Mouse (Mus musculus) fibroblast of lung, adult 2 months (primary cell): ENCODE data around the gene Lacc1.
"Not testable (repeated sequence)": the region's sequence is repeated elsewhere in the genome, so short reads cannot be mapped to it uniquely, and the experiment has no call there.

Source experiments
- DNase-seq: peaks from one replicate; pipeline ENCODE4 v3.0.0-alpha.2; 2011; ENCODE audit warnings: low read depth

Lacc1 gene

DNA sequence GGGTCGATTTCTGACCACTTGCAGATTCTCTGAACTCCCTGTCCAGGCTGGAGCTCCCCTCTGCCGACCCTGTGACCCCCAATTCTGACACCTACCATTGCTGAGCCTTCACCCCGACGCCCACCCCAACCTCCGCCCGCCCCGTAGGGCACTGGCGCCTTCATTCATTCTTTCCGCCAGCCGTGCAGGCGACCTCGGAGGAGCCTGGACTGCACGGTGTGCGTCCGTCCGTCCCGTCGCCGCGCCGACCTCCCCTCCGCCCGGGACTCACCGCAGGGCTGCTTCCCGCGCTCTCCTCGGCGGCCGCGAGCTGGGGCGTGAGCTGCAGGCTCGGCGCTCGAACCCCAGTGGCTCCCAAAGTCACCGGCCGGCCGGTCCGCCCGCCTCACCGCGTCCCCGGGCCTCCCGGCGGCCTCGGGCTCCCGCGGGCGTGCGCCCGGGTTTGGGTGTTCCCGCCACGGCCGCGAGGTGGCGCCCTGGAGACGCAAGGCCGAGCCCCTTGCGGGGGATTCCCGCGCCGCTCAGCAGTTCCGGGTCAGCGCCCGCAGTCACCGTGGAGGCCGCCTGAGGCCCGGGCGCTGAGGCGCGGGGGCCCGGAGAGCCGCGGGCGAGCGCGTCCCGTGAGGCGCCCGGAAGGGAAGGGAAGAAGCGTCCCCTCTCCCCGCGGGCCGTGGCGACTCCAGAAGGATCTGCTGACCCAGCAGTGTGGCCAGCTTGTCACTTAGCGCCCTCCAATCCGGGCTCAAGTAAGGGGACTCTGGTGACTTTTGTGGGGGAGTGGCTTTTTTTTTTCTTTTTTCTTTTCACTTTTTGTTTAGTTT is at the start of gene Lacc1, which contains the start of gene Ccdc122:
Gene Lacc1, minus strand, starts transcription at position 679 of the 821 bp plus-strand sequence.
Gene Ccdc122, plus strand, starts transcription at position 547 of the 821 bp plus-strand sequence.
- DNase-seq = no peak

DNA sequence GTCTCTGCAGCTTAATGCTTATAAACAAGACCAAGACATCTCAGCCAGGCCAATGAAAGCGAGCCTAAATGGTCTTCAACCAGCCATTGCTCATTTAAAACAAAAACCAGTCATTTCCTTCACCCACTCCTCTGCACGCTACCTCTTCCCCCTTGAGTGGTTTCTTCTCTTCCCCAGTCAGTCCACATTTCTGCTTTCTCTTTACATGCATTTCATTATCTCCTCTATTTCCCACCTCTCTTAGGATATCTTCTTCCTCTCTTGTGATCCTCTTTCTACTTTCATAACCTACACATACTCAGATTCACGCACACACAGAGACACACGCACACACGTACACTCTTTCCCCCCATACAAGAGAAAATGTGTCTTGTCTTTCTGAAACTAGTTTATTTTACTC is 44.5 kb upstream of the Lacc1 start:
- DNase-seq = no peak

DNA sequence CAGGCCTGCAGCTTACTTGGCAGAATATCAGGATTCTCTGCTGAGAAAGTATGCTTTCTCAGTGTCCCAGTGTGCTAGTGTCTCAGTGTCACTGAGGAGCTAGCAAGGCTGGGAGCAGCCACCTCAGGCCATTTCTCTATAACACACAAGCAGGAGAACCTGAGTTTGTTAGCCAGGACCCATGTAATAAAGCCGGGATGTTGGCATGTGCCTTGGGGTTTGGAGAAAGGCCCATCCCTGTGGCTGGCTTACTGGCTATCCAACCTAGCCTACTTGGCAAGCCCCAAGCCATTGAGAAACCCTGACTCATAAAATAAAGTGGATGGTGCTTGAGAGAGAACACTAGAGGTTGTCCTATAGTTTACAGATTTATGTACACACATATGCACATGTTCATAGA is 32.7 kb upstream of the Lacc1 start:
- DNase-seq = peak; percentile 94

DNA sequence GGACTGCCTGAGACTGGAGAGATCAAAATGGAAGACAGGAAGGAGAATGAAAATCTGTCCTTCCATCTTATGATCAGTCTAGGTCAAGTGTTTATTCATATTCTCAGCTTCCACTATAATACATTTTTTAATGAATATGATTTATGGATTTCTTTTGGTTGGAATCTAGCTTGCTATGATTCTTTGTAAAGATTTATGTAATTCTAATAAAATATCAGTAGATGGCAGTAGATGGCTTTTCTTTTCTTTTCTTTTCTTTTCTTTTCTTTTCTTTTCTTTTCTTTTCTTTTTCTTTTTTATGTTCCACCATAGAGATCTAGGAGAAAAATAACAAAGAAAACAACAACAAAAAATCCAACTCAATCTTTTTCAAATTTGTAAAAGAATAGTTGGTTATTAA is 16.6 kb upstream of the Lacc1 start:
- no peak for DNase-seq

DNA sequence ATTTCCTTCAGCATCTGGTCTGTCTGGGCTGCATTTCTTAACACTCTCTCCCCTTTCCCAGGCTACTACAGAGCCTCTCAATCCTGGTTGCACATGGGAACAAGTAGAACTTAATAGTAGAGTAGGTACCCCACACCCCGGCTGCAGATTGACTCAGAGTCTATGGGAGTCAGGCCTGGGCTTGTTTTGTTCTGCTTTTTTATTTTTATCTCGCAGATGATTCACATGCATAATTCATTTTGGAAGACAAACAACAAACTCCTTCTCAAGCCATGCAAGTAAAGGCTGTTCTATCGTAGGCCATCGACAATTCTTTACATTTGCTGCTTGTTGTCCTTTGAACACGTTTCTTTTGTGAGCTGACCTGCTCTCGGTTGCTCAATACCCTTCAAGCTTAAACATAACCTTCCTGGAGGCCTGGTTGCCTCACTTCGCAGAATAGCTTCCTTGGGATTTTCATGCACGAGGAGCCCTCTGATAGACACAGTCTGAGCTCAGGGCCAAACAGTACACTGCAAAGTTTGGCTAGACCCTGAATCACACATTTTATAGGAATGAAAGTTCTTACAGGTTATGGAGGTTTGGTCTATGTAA is 1.2 kb upstream of the Lacc1 start:
- peak; percentile 62 for DNase-seq

DNA sequence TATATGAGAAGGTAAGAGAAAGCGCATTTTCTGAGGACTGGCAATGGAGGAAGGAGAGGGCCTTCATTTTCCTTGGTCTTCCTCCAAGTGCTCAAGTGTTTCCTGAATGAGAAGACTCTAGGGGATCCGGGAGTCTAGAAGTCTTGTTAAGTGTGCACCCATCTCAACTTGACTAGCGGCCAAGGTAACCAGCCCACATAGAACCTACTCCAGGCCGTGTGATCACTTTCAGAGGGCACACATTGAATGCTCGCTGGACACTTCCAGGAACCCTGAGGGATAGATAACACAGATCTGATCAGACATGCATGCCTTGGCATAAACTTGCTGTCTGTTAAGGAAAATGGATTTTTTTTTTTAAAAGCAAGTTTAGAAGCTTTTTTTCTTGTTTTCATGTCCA is 626 bp upstream of the Lacc1 start:
- no peak for DNase-seq

DNA sequence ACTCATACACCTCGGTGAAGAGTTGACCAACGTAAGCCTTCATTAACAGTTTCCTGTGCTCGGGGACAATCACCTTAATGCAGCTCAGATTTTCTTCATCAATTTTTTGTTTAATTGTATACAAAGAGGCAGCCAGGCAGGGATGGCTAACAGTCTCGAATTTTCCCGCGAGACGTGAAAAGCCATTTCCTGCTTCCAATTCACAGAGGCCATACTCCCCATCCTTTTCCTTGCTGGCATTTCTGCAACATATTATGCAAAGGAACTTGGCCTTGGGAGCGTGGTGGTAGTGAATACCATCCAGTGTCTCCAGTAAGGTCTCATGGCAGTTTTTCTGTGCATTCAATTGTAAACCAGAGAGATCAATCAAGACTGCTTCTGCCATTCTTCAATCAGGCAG is 1.7 kb downstream of the Lacc1 start:
- DNase-seq = no peak

DNA sequence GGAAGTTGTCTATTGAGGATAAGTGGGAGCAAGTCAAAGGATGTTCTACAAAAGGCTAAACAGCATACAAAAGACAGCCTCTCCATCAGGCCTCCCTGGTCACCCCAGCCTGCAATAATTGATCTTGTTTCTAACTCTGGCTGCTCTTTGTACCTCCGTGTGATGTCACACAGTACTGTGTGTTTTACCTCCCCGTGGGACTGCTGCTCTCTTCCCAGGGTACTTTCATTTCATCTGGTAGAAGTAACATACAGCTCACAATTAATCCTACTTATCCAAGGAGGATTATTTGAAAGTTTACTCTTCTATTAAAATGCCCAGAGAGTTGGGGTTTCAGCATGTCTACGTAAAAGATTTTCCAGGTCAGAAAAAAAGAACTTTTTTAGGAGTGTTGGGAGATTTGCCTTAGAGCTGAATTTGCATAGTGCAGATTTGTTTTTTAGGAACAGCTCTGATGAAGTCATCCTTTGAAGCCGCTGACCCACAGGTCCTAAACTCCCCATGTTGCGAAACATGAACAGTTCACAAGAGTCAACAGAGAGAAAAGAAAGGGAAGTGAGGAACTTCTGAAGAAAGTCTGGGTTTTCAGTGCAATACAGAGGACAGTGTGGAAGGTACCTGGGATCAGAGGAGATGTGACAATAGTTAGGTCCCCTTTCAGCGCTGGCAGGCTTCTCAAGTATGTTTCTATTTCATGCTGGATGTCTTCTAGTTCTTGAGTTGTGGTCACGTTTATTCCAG is 2.4 kb downstream of the Lacc1 start:
- DNase-seq = no peak

DNA sequence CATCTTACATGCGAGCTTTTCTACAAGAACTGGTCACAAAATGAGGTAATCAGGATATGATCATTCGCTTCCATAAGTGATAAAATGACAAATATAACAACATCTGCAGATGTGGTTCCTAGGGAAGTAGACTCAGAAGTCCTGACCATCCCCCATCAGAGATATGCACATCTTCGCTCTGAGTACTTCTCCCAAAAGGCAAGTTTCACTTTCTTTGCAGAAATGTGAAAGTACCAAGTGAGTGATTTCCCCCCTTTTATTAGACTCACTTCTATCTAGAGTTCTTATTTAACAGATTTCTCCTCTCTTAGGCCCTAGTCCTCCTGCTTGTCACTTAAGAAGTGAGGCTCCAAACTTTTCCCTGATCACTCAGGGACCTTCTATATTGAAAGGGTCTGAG is 3.3 kb downstream of the Lacc1 start:
- no peak for DNase-seq

DNA sequence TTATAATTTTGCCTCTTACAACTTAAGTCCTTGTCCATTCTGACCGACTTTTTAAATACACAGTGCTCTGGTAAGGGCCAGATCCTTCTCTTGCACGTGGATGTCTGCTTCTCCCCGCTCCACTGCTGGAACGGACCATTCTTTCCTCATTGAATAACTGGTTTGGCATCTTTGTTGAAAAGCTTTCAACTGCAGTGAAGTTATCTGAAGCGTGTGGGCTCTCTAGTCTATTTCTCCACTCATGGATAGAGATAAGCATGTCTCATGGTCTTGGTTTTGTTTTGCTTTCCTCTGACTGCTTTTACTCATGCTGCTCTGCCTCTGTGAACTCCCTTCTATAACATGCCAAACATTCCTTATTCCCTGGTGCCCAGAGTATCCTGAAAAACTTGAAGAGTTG is 4.3 kb downstream of the Lacc1 start:
- DNase-seq = no peak

DNA sequence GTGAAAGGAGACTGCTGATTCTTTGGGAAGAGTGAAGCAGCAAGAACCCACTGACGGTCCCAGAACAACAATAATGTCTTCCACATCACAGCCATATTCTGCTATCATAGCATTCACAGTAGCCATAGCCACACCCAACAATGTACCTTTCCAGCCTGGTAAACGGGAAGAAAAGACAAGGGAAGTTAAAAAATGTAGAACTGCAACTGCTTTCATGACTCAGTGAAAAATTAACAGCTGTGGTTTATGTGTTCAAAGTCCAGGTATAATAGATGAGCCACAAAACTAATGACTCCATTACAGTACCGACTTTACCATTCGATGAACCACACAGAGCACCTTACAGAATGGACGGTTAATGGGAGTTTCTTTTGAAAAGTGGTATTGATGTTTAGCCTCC is 5.9 kb downstream of the Lacc1 start:
- DNase-seq = no peak

DNA sequence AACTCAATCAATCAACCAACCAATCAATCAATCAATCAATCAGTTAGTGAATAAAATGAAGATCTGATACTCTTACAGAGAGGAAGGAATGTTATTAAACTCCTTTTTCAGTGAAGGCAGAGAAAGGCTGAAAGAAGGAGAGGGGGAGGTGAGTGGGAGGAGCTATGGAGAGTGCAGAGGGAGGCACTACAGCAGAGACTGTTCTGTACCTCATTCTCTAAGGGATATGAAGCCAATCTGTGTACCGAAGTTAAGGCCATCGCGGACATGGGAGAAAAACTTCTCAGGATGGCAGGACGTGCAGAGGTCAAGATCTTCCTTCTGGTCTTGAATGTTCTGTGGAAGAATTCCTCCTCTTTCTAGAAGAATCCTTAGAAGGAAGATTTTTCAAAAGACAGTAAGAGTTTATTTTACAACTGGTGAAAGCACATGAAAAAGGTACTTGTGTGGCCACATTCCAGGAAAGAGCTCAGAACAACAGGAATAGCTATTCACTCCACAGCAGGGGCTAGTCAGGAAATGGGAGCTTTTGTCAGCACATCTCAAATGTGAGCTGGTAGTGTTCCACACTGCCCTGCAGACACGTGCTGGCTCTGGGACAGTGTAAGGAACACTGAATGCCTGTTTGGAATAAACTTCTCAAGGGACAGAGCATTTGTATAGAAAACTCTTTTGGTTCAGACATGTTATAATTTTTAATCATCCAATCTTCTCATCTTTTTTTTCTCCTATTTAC is 7.2 kb downstream of the Lacc1 start:
- no peak for DNase-seq

DNA sequence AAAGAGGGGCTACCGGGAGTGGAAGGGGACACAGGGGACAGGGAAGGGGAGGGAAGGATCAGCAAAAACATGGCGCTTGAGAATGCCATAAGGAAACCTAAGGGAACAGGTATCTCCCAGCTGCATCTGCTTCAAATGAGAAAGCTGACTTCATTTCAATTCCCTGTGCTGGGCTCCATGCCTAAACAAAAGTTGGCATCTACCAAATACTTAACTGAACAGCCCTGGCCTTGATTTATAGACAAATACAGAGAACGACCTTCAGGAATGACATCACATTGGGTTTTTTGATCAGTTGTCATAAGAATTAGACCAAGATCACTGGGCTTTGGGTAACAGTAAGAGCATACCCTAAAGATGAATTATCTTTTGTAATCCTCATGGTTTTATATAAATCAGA is 12.2 kb downstream of the Lacc1 start:
- DNase-seq = no peak

DNA sequence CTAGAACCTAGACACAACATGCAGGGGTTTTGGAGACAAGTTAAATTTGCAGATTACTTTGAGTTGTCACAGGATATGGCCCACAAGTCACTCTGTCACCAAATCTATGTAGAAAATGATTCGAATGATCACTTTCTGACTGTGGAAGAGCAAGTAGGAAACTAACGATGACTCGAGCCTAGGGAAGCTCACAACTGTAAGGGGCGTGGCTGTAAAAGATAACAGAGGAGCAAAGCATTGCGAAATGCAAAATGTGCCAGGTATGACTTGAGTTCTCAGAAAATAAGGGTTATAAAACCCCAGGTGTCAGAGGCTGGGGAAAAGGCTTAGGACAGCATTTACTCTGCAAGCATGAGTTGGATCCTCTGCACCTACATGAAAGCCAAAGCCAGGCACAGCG is 19.5 kb downstream of the Lacc1 start:
- no peak for DNase-seq

DNA sequence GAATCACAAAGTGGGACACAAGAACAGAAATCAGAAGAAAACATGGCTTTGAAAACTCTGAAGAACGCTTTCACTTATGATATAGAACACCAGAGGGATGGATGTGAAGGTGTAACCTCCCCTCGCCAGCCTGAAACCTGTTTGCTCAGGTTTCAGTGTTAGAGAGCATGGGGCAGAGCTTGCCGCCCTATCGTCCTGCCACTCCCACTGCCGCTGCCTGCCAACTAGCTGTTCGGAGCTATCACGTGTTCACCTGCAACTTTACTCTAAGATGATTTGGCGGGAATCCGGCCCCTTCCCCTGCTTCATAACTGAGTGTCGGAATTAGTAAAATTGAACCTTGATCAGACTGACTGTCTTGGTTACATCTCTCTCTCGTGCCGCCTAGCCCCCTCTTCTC is 19.9 kb downstream of the Lacc1 start:
- DNase-seq = not testable (repeated sequence)

DNA sequence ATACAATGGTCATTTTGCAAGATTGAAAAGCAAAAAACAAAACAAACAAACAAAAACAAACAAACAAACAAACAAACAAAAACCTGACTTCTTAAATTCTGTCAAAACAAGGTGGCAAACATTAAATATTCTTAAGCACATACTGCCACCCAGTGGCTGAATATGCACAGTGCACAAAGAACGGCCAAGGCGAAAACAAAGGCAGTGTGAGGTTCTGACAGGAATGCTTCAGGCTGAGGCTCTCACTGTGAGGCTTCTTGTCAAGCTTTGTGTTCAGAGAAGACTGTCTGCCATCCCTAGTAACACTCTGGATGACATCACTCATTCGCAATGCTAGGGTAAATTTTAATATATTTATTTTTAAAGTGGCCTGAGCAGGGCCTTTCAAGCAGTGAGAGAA is 24.9 kb downstream of the Lacc1 start:
- peak; percentile 23 for DNase-seq

DNA sequence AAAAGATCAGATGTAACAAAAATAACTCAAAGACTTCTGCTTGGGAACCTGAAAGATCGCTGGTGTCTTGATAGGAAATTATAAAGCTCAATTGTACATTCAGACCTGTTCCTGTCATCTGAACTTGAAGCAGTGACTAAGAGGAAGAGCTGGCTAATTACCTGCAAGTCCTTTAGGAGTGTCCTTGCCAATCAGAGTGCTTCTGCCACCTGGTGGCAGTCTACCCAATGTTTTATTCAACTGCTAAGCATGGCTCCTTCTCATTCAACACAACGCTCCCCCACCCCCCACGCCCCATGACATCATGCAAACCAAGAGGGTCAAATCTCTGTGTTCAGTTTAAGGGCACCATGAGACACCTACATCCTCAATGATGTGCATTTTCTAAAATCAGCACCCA is 28.5 kb downstream of the Lacc1 start:
- DNase-seq = peak; percentile 80

DNA sequence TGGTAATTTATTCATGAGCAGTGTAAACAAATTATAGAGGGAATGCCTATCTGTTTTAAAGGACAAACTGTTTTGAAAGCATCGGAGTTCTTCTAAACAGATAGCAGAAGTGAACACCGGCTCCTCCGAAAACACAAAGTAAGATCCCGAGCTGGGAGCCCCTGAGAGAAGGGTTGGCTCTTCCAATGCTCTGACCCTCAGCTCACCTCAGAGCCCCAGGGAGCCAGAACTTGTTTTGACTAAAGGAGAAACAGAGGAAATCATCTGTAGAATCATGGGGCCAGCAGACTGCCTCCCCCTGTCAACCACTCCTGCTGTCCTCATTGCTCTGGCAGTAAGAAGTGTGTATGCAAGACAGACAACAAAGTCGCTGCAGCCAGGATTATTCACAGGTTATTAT is 31.1 kb downstream of the Lacc1 start:
- DNase-seq = no peak

DNA sequence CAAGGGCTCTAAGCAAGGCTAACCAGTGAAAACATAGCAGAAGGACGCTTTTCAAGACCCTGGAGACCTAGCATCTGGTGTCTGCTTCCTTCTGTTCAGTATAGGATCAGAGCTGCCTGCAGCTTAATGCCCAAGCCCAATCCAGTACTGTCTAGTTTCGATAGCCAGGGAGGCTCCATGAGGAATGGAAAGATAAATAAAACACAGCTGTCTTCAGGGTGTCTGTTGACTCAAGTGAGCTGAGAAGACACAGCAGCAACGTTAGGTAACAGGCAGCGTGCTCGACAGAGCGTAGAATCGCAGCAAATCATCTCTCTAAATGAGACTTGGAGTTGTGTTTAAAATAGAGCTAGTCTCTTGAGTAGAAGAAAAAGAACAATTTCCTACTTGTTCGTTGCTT is 32.0 kb downstream of the Lacc1 start:
- no peak for DNase-seq

DNA sequence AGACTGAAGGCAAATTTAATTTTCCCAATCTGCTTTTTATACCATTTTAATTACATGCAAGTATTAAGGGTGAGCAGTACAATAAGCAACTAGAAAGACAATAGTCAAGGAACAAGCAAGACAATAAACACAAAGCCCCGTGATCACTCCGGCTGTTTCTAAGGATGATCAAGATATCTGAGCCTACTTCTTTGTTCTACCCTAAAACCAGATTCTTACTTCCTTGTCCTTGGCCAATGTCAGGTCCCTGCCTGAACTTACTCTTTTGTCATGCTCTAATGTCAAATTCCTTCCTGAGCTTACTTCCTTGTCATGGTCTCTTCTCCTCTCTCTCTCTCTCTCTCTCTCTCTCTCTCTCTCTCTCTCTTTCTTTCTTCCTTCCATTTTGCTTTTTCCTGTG is 46.4 kb downstream of the Lacc1 start:
- not testable (repeated sequence) for DNase-seq

DNA sequence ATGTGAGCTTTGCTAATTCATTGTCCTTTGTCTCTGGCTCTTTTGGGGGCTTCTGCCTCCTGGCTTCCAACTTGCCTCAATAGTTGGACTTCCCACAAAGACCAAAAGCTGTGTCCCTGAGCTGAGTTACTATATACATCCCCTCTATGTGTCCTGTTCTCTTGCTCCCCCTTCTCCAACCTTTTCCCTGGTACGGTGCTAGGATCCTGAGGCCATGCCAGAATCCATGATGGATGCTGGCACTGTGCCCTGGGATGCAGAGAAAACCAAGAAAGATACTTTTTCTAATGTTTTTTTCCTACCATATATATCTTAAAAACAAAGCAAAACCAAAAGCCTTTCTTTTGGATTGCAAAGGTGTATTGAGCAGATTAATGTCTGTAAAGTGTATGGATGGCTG is 54.9 kb downstream of the Lacc1 start:
- DNase-seq = no peak

DNA sequence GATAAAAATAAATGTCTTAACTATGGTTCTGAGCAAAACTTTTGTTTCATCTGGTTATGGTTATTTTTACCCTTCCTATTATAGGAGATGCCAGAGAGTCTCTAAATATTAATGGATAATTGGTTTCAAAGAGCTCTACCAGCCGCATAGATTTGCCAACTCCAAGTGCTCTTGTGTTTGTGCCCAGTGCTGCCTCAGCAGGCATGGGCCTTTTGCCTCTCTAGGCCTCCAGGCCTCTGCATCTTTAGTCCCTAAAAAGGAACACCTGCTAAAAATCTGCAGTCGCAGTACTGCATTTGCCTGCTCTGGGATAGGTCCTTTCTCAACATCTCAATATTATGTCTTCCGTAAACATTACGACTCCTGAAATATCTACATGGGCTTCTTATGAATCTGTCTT is 55.5 kb downstream of the Lacc1 start:
- DNase-seq = no peak
